Comparison of ENCODE assay signal across 8 mouse cellular contexts in genomic region chr17:56461771-56462743, GRCm38 (mm10). TPM values are rescaled to one million over a fixed set of nuclear protein-coding genes. Genes with fewer than 3 reads are reported as not detected.
A peak's percentile ranks its signal among the peaks of the same experiment; 100 is the strongest.
DNase-seq lines count a peak whose midpoint lies in the region; ATAC-seq and TF ChIP-seq lines count a peak whose summit lies in the region.

No protein-coding gene starts in this region.

- peak overlapping the region; percentile 65 for H3K9ac ChIP-seq in forebrain, postnatal 0 days
- H3K9ac ChIP-seq in lung, embryonic 15.5 days = peak overlapping the region; percentile 82

- peak; percentile 90 for ATAC-seq in G1E (ENCODE audit: extremely low read depth, insufficient number of reproducible peaks, low FRiP score, poor library complexity, severe bottlenecking)
- peak; percentile 92 for ATAC-seq in forebrain, postnatal 0 days
- peak; percentile 93 for ATAC-seq in lung, embryonic 15.5 days (ENCODE audit: borderline replicate concordance, extremely low read depth, low FRiP score, low TSS enrichment)

- peaks cover 19% of the 10 kb centered on the region for H3K27me3 ChIP-seq in G1E (ENCODE audit: insufficient read depth, low read length)
- H3K27me3 ChIP-seq in cerebellum, adult 2 months (ENCODE audit: control insufficient read depth, insufficient read depth, low read length) = no peaks in the 10 kb centered on the region
- no peaks in the 10 kb centered on the region for H3K27me3 ChIP-seq in forebrain, postnatal 0 days (ENCODE audit: insufficient read depth, low read length)
- no peaks in the 10 kb centered on the region for H3K27me3 ChIP-seq in lung, embryonic 15.5 days

- H3K27ac ChIP-seq in cerebellum, adult 2 months (ENCODE audit: insufficient read depth, low read length) = no peak overlapping the region
- H3K27ac ChIP-seq in forebrain, postnatal 0 days (ENCODE audit: low read depth, low read length) = peak overlapping the region; percentile 87
- H3K27ac ChIP-seq in lung, embryonic 15.5 days = peak overlapping the region; percentile 97

- DNase-seq in G1E (ENCODE audit: low spot score) = peak; percentile 98
- peak; percentile 88 to 89 for DNase-seq in cerebellum, adult 2 months
- DNase-seq in forebrain, postnatal 0 days = peak; percentile 97
- peak; percentile 99 for DNase-seq in heart, postnatal 4 days
- DNase-seq in layer of hippocampus, adult 8-10 months (ENCODE audit: low spot score in 2 of 2) = peak; percentile 94 to 97
- DNase-seq in ovary, adult 18-20 months (ENCODE audit: low spot score) = peak; percentile 99
- DNase-seq in thymus, postnatal 0 days (ENCODE audit: low spot score) = peak; percentile 98

- peak overlapping the region; percentile 85 for H3K4me2 ChIP-seq in forebrain, postnatal 0 days (ENCODE audit: low read depth)
- H3K4me2 ChIP-seq in lung, embryonic 15.5 days = peak overlapping the region; percentile 93

- peak overlapping the region; percentile 81 for H3K4me3 ChIP-seq in G1E (ENCODE audit: low read depth, low read length)
- peak overlapping the region; percentile 79 for H3K4me3 ChIP-seq in cerebellum, adult 2 months (replicated peaks; ENCODE audit: insufficient read depth, low read depth, low read length)
- H3K4me3 ChIP-seq in forebrain, postnatal 0 days (ENCODE audit: low read depth, low read length) = peak overlapping the region; percentile 56
- peak overlapping the region; percentile 70 for H3K4me3 ChIP-seq in lung, embryonic 15.5 days

- TF ChIP-seq POLR2A in cerebellum, adult 2 months (IDR thresholded peaks at IDR 0.05; ENCODE audit: borderline replicate concordance, insufficient read depth, low read length) = no peak

- no peak for TF ChIP-seq CTCF in G1E (IDR thresholded peaks at IDR 0.05; ENCODE audit: low read depth, low read length)
- TF ChIP-seq CTCF in cerebellum, adult 2 months (IDR thresholded peaks at IDR 0.05; ENCODE audit: borderline replicate concordance, insufficient read depth, low read depth, low read length) = no peak
- no peak; the same call in 1 of the 2 replicates for TF ChIP-seq CTCF in forebrain, postnatal 0 days (IDR thresholded peaks at IDR 0.05; ENCODE audit: low read depth)

- 1% methylated on average over 77 of the region's 77 CpGs for WGBS in cerebellum, adult 2 months
- under 1% methylated on average over 77 of the region's 77 CpGs for WGBS in forebrain, postnatal 0 days
- under 1% methylated on average over 77 of the region's 77 CpGs for WGBS in lung, embryonic 15.5 days

- H3K4me1 ChIP-seq in G1E (ENCODE audit: insufficient read depth, low read depth, low read length) = peaks cover 62% of the 10 kb centered on the region
- H3K4me1 ChIP-seq in cerebellum, adult 2 months (ENCODE audit: control insufficient read depth, insufficient read depth, low read length) = peaks cover 31% of the 10 kb centered on the region
- peaks cover 11% of the 10 kb centered on the region; the same call in 1 of the 2 replicates for H3K4me1 ChIP-seq in forebrain, postnatal 0 days (ENCODE audit: insufficient read depth)
- H3K4me1 ChIP-seq in lung, embryonic 15.5 days = peaks cover 48% of the 10 kb centered on the region

- H3K9me3 ChIP-seq in G1E (replicated peaks) = no peaks in the 10 kb centered on the region
- H3K9me3 ChIP-seq in forebrain, postnatal 0 days (ENCODE audit: low read length) = no peaks in the 10 kb centered on the region
- H3K9me3 ChIP-seq in lung, embryonic 15.5 days = no peaks in the 10 kb centered on the region

- H3K36me3 ChIP-seq in G1E (replicated peaks) = peaks cover 28% of the 10 kb centered on the region
- H3K36me3 ChIP-seq in forebrain, postnatal 0 days (ENCODE audit: insufficient read depth) = peaks cover 11% of the 10 kb centered on the region; the same call in 1 of the 2 replicates
- H3K36me3 ChIP-seq in lung, embryonic 15.5 days = peaks cover 2% of the 10 kb centered on the region; the same call in 1 of the 2 replicates

RNA-seq across cellular contexts. Expression of gene Ptprs, which starts 14.2 kb away (rescaled TPM):
- total RNA-seq in G1E (2014; fragmentation: Nextera tagmentation) = 70.5 and 77.2 TPM in 2 replicates
- 16.4 and 16.7 TPM in 2 replicates for total RNA-seq in G1E (2017)
- 83.6 and 90.8 TPM in 2 replicates for polyA plus RNA-seq in G1E (2012)
- polyA plus RNA-seq in cerebellum, adult 2 months (2012; rRNA removed) = 478 and 518 TPM in 2 replicates
- total RNA-seq in forebrain, postnatal 0 days (2014; rRNA removed) = 568 and 711 TPM in 2 replicates
- polyA plus RNA-seq in forebrain, postnatal 0 days (2015; fragmentation: Nextera tagmentation; extraction: Ambion mirVana) = 196 and 250 TPM in 2 replicates
- 100 to 1,000 TPM; 140 to 141 TPM for total RNA-seq in heart, postnatal 4 days (2021)
- 100 to 1,000 TPM; 605 to 694 (median 657) TPM for total RNA-seq in layer of hippocampus, adult 8-10 months (2022)
- 73.4 and 77.9 TPM in 2 replicates for polyA plus RNA-seq in lung, embryonic 15.5 days (2015; fragmentation: Nextera tagmentation; extraction: Ambion mirVana)
- polyA plus RNA-seq in thymus, postnatal 0 days (2015; fragmentation: Nextera tagmentation; extraction: Ambion mirVana) = 24.2 and 29.9 TPM in 2 replicates

RNA-seq across cellular contexts. Expression of gene Znrf4, which starts 50.2 kb away (rescaled TPM):
- total RNA-seq in G1E (2014; fragmentation: Nextera tagmentation) (not detected in 2 replicates), G1E (2017) (0.17 TPM in 1 of 2 replicates, not detected in the other)
- not detected in 2 replicates for polyA plus RNA-seq in G1E (2012)
- not detected in 2 replicates for polyA plus RNA-seq in cerebellum, adult 2 months (2012; rRNA removed)
- not detected in 2 replicates for total RNA-seq in forebrain, postnatal 0 days (2014; rRNA removed)
- 0.13 and 0.16 TPM in 2 replicates for polyA plus RNA-seq in forebrain, postnatal 0 days (2015; fragmentation: Nextera tagmentation; extraction: Ambion mirVana)
- not detected for total RNA-seq in heart, postnatal 4 days (2021)
- total RNA-seq in layer of hippocampus, adult 8-10 months (2022) = not detected
- polyA plus RNA-seq in lung, embryonic 15.5 days (2015; fragmentation: Nextera tagmentation; extraction: Ambion mirVana) = not detected in 2 replicates
- polyA plus RNA-seq in thymus, postnatal 0 days (2015; fragmentation: Nextera tagmentation; extraction: Ambion mirVana) = not detected in 2 replicates
